In genomic region chr1:154027303-154027702, GRCm38 (mm10) we compare ENCODE assay signal across 25 mouse cellular contexts.
DNase-seq lines count a peak whose midpoint lies in the region; ATAC-seq and TF ChIP-seq lines count a peak whose summit lies in the region.
"Had no signal": no experiment of that assay in that cellular context is flagged by ENCODE, and none has a peak within 500 bp of the region (broad histone marks: within the 10 kb centered on the region; RNA-seq: fewer than 3 reads in every experiment).

No protein-coding gene starts in this region.

- no peak overlapping the region; the same call in 1 of the 2 replicates for H3K27ac ChIP-seq in heart, adult 2 months
- H3K27ac ChIP-seq in heart, postnatal 0 days (ENCODE audit: low read depth): peak overlapping the region; percentile 30; the same call in 1 of the 2 replicates
- no peak overlapping the region for H3K27ac ChIP-seq in heart, embryonic 10.5 days
- H3K27ac ChIP-seq in liver, postnatal 0 days (ENCODE audit: low read depth): no peak overlapping the region
- H3K27ac ChIP-seq: embryonic facial prominence, embryonic 12.5 days; embryonic facial prominence, embryonic 15.5 days; hindbrain, embryonic 10.5 days; hindbrain, embryonic 13.5 days had no signal

- DNase-seq in heart, adult 2 months: peak in 1 of 2 experiments; percentile 40
- DNase-seq in heart, postnatal 4 days: no peak
- DNase-seq in heart, postnatal 0 days (ENCODE audit: low spot score): peak; percentile 75
- no peak for DNase-seq in heart, embryonic 10.5 days (ENCODE audit: low spot score)
- DNase-seq in testis, postnatal 14 days (ENCODE audit: low spot score): peak; percentile 66
- DNase-seq in testis, postnatal 10 days (ENCODE audit: low spot score): no peak
- DNase-seq in liver, postnatal 0 days: no peak
- DNase-seq: adrenal gland, adult 2 months; adrenal gland, postnatal 14 days; cerebellum, adult 11 months; cerebellum, adult 2 months; cerebellum, adult 9-11 months; cerebellum, postnatal 25 days; forebrain, postnatal 0 days; gastrocnemius, adult 2 months; gastrocnemius, postnatal 14 days had no signal

- peak; percentile 90 for ATAC-seq in heart, postnatal 0 days (ENCODE audit: insufficient read depth, low read depth)
- peak; percentile 33; the same call in 1 of the 2 replicates for ATAC-seq in liver, postnatal 0 days
- ATAC-seq in granulocyte monocyte progenitor cell, adult 5-6 weeks (replicated peaks; ENCODE audit: poor library complexity, severe bottlenecking): no peak
- ATAC-seq: CD4-positive, CD25-positive, alpha-beta regulatory T cell, adult 4 months; forebrain, embryonic 14.5 days; forebrain, postnatal 0 days; hindbrain, embryonic 16.5 days; intestine, embryonic 16.5 days had no signal

- intact Hi-C loops in heart, adult 2 months (cut with DNase I): no loop called here

- peaks cover 2% of the 10 kb centered on the region; the same call in 1 of the 2 replicates for H3K36me3 ChIP-seq in heart, adult 2 months (ENCODE audit: control insufficient read depth, insufficient read depth, low read length)
- no peaks in the 10 kb centered on the region for H3K36me3 ChIP-seq in heart, postnatal 0 days (replicated peaks; ENCODE audit: control insufficient read depth, insufficient read depth, low read length)
- H3K36me3 ChIP-seq in heart, embryonic 10.5 days: no peaks in the 10 kb centered on the region
- H3K36me3 ChIP-seq in liver, postnatal 0 days (replicated peaks; ENCODE audit: insufficient read depth, low read length): no peaks in the 10 kb centered on the region
- H3K36me3 ChIP-seq: embryonic facial prominence, embryonic 12.5 days; embryonic facial prominence, embryonic 15.5 days; hindbrain, embryonic 10.5 days; hindbrain, embryonic 13.5 days had no signal

- H3K9me3 ChIP-seq in heart, postnatal 0 days (replicated peaks; ENCODE audit: control insufficient read depth, low read length): no peaks in the 10 kb centered on the region
- H3K9me3 ChIP-seq in heart, embryonic 10.5 days: no peaks in the 10 kb centered on the region
- no peaks in the 10 kb centered on the region for H3K9me3 ChIP-seq in liver, postnatal 0 days (ENCODE audit: low read length)
- H3K9me3 ChIP-seq: embryonic facial prominence, embryonic 12.5 days; embryonic facial prominence, embryonic 15.5 days; hindbrain, embryonic 10.5 days; hindbrain, embryonic 13.5 days had no signal

- H3K27me3 ChIP-seq in heart, adult 2 months (ENCODE audit: control insufficient read depth, insufficient read depth, low read length): no peaks in the 10 kb centered on the region
- H3K27me3 ChIP-seq in heart, postnatal 0 days (ENCODE audit: control insufficient read depth, insufficient read depth, low read length): no peaks in the 10 kb centered on the region
- H3K27me3 ChIP-seq in heart, embryonic 10.5 days (ENCODE audit: insufficient read depth, poor library complexity, severe bottlenecking): no peaks in the 10 kb centered on the region
- H3K27me3 ChIP-seq in liver, postnatal 0 days (ENCODE audit: insufficient read depth, low read length): no peaks in the 10 kb centered on the region
- H3K27me3 ChIP-seq: embryonic facial prominence, embryonic 12.5 days; embryonic facial prominence, embryonic 15.5 days; hindbrain, embryonic 13.5 days had no signal

- H3K4me3 ChIP-seq in heart, adult 2 months: no peak overlapping the region
- H3K4me3 ChIP-seq in heart, postnatal 0 days (ENCODE audit: low read depth, low read length): no peak overlapping the region
- H3K4me3 ChIP-seq in heart, embryonic 10.5 days: no peak overlapping the region
- no peak overlapping the region for H3K4me3 ChIP-seq in liver, postnatal 0 days (ENCODE audit: low read depth, low read length)
- H3K4me3 ChIP-seq: embryonic facial prominence, embryonic 12.5 days; embryonic facial prominence, embryonic 15.5 days; gastrocnemius, adult 2 months; hindbrain, embryonic 10.5 days; hindbrain, embryonic 13.5 days had no signal

- H3K4me2 ChIP-seq in heart, postnatal 0 days (ENCODE audit: low read depth, low read length): no peak overlapping the region
- H3K4me2 ChIP-seq in liver, postnatal 0 days (ENCODE audit: low read depth, low read length): no peak overlapping the region
- H3K4me2 ChIP-seq: embryonic facial prominence, embryonic 12.5 days; embryonic facial prominence, embryonic 15.5 days; hindbrain, embryonic 13.5 days had no signal

- peak; percentile 90 for TF ChIP-seq EP300 in heart, adult 2 months (IDR thresholded peaks at IDR 0.05; ENCODE audit: insufficient read depth, low read depth, low read length)
- peak; percentile 98 for TF ChIP-seq EP300 in heart, postnatal 0 days (IDR thresholded peaks at IDR 0.05; ENCODE audit: low read depth)
- TF ChIP-seq EP300 in liver, postnatal 0 days (IDR thresholded peaks at IDR 0.05; ENCODE audit: low read depth): no peak

- H3K4me1 ChIP-seq in heart, adult 2 months (ENCODE audit: control insufficient read depth, insufficient read depth, low read length): no peaks in the 10 kb centered on the region; the same call in 1 of the 2 replicates
- H3K4me1 ChIP-seq in heart, postnatal 0 days (ENCODE audit: control insufficient read depth, insufficient read depth): no peaks in the 10 kb centered on the region
- H3K4me1 ChIP-seq in heart, embryonic 10.5 days: no peaks in the 10 kb centered on the region
- H3K4me1 ChIP-seq in liver, postnatal 0 days (ENCODE audit: insufficient read depth): no peaks in the 10 kb centered on the region
- H3K4me1 ChIP-seq: embryonic facial prominence, embryonic 12.5 days; embryonic facial prominence, embryonic 15.5 days; hindbrain, embryonic 13.5 days had no signal

- no peak for TF ChIP-seq CTCF in heart, adult 2 months (IDR thresholded peaks at IDR 0.05)
- TF ChIP-seq CTCF in heart, postnatal 0 days (IDR thresholded peaks at IDR 0.05; ENCODE audit: low read depth): no peak
- TF ChIP-seq CTCF in liver, postnatal 0 days (IDR thresholded peaks at IDR 0.05; ENCODE audit: low read depth): no peak

- no peaks in the 10 kb centered on the region for H3K79me2 ChIP-seq in heart, adult 2 months (replicated peaks; ENCODE audit: control insufficient read depth, insufficient read depth, low read length)

- TF ChIP-seq POLR2A in heart, adult 2 months (IDR thresholded peaks at IDR 0.05; ENCODE audit: insufficient read depth, low read depth, low read length): no peak

- WGBS in heart, adult 2 months: 58% methylated on average over 4 of the region's 4 CpGs
- 56% methylated on average over 4 of the region's 4 CpGs for WGBS in heart, postnatal 0 days
- 66% methylated on average over 4 of the region's 4 CpGs for WGBS in heart, embryonic 10.5 days
- 53% methylated on average over 4 of the region's 4 CpGs for WGBS in liver, postnatal 0 days (ENCODE audit: insufficient replicate concordance)

- H3K9ac ChIP-seq in heart, adult 2 months (ENCODE audit: low read depth, low read length): no peak overlapping the region
- H3K9ac ChIP-seq in heart, postnatal 0 days (replicated peaks; ENCODE audit: low read depth, low read length): no peak overlapping the region
- no peak overlapping the region for H3K9ac ChIP-seq in liver, postnatal 0 days (replicated peaks)
- H3K9ac ChIP-seq: embryonic facial prominence, embryonic 12.5 days; embryonic facial prominence, embryonic 15.5 days; forebrain, postnatal 0 days; hindbrain, embryonic 13.5 days had no signal

Comparison
In these comparisons a context has a peak if more than half of its experiments do, and no peak if none do; other contexts are left out.
1. DNase-seq: peak in heart, postnatal 0 days (single experiment) and testis, postnatal 14 days (single experiment); none in heart, postnatal 4 days (single experiment), heart, embryonic 10.5 days (single experiment), testis, postnatal 10 days (single experiment) and liver, postnatal 0 days (single experiment).